Mouse (Mus musculus): ENCODE results near the gene Olfr1453.
"Not testable (repeated sequence)": the region's sequence is repeated elsewhere in the genome, so short reads cannot be mapped to it uniquely, and the experiment has no call there.

Gene Olfr1453

DNA sequence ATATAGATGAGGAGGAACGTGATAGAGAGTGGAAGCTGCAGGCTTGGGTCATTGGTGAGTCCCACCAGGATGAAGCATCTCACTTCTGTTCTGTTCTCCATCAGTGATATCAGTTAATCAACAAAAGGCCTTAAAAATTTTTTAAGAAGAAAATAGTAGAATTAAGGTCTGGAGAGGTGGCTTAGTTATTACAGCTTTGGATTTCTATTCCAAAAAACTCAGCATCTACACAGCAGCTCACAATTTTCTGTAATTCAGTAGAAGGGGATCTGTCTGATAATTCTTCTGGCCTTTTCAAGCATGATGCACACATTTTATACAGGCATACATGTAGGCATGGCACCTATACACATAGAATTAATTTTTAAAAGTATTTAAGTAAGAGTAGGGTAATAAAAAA, at the start of gene Olfr1453:
Gene Olfr1453, minus strand, starts transcription at position 101 of the 400 bp plus-strand sequence.
- no peak for DNase-seq (ENCODE audit: low read depth, low spot score)

DNA sequence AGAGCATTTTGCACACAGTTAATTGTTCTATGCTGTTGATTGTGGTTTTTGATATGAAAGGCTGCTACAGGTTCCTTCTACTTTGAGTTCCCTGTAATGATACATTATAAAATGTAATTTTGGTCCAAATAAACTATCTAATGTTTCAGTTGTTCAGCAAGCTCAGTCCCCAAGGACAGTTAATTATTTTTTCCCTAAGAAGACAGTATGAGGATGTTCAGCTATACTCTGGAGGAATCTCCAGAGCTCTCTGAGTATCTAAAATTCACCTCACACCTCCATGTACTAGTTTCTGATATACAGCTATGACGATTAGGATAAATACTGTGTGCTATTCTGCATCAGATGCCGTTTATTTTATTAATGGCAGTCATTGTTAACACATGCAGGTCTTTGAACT, 32.2 kb upstream of the Olfr1453 start, which contains the start of gene Olfr1454:
Gene Olfr1454, plus strand, starts transcription at position 301 of the 400 bp plus-strand sequence.
- DNase-seq (ENCODE audit: low read depth, low spot score): no peak

DNA sequence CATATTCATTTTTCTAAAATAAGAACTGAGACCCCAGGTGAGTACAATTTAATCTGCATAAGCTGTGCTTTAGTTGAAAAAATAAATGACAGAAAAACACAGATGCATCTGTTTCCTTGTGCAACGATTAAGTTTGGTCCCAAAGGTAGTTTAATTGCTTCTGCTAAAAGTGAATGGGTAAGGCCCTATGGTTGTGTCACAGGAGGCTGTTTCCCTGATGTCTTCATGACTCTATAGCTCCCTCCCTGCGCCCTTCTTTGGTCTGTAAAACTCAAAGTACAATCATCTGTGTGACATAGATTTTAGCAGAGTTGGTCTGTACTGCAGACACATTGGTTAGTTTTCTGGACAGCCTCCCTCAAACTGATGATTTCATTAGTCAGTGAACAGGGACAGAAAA, 33.4 kb downstream of the Olfr1453 start, which contains the start of gene Olfr1451:
Gene Olfr1451, plus strand, starts transcription at position 301 of the 400 bp plus-strand sequence.
- no peak for DNase-seq (ENCODE audit: low read depth, low spot score)

DNA sequence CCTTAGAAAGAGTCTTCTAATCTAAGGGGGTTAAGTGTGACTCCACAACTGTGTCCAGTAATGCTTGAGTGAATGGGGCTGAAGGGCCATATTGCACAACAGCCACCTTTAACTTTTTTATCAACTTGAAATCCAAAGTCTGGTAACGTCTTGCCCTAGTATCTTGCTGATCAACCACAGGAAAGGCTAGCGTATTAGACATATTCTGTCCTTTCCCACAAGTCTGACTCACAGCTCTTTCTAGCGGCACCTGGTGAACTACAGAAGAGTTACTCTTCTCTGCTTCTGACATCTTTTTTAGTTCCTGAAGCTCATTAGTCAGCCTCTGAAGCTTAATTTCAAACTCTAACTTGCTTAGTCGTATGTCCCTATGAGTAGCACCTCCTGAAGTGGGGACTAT, 35.8 kb downstream of the Olfr1453 start:
- DNase-seq (ENCODE audit: low read depth, low spot score): not testable (repeated sequence)

Data from retina, adult 2 months (tissue).